Mouse (Mus musculus) brain, embryonic 14.5 days (tissue): ENCODE measurements around the gene Ino80.

Source experiments
- CTCF ChIP-seq: fragments of 200-500 bp; IDR thresholded peaks from 2 replicates; pipeline ENCODE4 v1.5.1; 2012; ENCODE audit warnings: inconsistent platforms, mild to moderate bottlenecking, moderate library complexity, borderline replicate concordance; ENCODE audit not compliant: insufficient read depth, insufficient read length; ENCODE audit errors: extremely low read depth
- POLR2A ChIP-seq: fragments of 200-500 bp; IDR thresholded peaks from 2 replicates; pipeline ENCODE4 v1.6.1; 2012; ENCODE audit warnings: mild to moderate bottlenecking, inconsistent platforms, borderline replicate concordance; ENCODE audit not compliant: poor library complexity, insufficient read depth, insufficient read length, severe bottlenecking; ENCODE audit errors: extremely low read depth

GRCm38 (mm10) chr2:119356805-119357204, 120.7 kb downstream of the Ino80 start:
- no peak for TF ChIP-seq POLR2A
- TF ChIP-seq CTCF: no peak
